Mouse (Mus musculus) gastrocnemius, postnatal 10 days (tissue): ENCODE data around the gene Smyd3. TPM values are rescaled to one million over a fixed set of nuclear protein-coding genes. Genes with fewer than 3 reads are reported as not detected.

ENCODE experiments used
- DNase-seq: peaks from one replicate; pipeline ENCODE4 v3.0.0; 2021; ENCODE audit warnings: mixed read lengths
- long read RNA-seq, 2 experiments: library from polyadenylated mRNA; stranded (forward); transcript quantifications; one replicate each; pipeline ENCODE4 v2.0.0; 2021
- total RNA-seq, 2 experiments: library from RNA; stranded (reverse); gene quantifications; 2 replicates each; pipeline ENCODE4 v1.2.3; 2021

Gene Smyd3
- total RNA-seq = 1 to 10 TPM; 5.8 to 6.1 TPM
- long read RNA-seq, experiment 1, partial matches to known transcripts = 1 of 1 reads
- long read RNA-seq, experiment 1, other reads (novel, unspliced or antisense) = 0 of 1 reads
- long read RNA-seq, experiment 2 = 0 reads

DNA sequence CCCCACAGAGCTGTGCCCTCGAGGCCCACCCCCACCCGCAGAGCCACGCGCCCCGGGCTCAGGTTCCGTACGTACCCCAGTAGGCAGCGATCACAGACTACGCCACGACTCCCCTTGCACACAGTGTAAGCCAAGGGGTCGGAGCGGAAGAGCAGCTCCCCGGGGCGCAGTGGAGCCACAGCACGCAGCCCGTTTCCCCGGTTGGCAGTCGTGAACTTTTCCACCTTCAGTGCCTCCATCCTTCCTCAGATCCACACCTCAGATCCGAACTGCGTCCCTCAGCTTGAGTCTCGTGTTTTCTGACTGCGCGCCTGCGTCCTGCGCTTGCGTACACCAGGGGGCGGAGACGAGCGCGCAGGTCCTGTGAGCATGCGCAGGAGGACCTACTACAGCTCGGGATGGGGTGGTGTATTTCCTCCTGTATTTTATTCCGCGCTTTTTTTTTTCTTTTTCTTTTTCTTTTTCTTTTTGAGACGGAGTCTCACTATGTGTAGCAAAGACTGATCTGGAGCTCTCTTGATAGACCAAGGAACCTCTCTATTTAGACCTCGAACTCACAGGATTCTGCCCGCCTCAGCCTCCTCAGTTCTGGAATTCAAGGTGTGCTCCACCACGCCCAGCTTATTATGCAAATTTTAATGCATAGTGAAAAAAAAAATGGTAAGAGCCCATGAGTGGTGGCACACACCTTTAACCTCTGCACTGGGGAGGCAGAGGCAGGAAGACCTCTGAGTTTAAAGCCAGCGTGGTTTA, at the start of gene Smyd3:
Smyd3 (minus strand) TSS at position 329 of the 753 bp plus-strand sequence.
- peak; percentile 82 for DNase-seq

DNA sequence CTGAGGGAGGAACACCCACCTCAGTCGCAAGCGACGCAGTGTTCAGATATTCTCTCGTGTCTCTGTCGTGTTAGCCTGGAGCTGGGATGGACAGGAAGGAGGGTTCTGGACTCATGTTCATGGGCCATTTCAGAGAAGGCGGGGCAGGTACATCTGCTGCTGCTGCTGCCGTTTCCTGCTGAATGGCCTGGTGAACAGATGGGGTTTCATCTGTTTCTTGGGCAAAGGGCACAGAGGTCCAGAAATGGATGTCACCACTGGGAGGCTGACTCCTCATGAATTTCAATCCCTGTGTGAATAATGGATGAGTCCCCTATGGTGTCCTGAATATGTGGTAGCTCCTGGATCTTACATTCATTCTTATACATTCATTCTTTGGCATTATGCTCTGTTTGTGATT, 49.7 kb upstream of the Smyd3 start:
- no peak for DNase-seq

DNA sequence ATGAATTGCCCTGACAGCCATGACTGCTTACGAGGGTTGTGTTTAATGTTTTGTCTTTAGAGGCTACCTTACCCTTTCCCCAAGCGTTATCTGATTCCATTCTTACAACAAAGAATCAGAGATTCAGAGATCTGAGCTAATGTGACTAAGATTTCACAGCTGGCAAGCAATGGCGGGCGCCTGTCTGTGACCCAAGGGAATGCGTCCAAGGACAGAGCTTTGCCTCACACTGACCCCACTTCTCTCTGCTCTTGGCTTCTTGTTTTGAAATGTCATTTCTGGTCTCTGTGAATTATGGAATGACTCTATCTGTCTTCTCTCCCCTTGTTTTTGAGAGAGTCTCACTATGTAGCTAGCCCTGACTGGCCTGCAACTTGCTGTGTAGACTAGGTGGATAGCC, 46.1 kb upstream of the Smyd3 start:
- DNase-seq = no peak

DNA sequence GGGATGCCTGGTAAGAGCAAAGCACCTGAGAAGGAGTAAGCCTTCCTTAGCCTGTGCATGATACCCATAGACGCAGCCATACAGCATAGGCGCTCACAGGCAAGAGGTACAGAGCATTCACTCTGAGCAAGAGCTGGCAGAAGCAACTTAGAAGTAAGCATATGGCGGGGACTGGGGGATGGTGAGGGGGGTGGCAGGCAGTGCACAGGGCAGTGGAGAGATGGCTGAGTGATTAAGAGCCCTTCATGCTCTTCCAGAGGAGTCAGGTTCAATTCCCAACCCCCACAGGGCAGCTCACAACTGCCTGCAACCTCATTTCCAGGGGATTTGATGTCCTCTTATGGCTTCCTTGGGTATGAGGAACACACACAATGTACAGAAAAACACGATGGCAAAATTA, 45.4 kb upstream of the Smyd3 start:
- no peak for DNase-seq

DNA sequence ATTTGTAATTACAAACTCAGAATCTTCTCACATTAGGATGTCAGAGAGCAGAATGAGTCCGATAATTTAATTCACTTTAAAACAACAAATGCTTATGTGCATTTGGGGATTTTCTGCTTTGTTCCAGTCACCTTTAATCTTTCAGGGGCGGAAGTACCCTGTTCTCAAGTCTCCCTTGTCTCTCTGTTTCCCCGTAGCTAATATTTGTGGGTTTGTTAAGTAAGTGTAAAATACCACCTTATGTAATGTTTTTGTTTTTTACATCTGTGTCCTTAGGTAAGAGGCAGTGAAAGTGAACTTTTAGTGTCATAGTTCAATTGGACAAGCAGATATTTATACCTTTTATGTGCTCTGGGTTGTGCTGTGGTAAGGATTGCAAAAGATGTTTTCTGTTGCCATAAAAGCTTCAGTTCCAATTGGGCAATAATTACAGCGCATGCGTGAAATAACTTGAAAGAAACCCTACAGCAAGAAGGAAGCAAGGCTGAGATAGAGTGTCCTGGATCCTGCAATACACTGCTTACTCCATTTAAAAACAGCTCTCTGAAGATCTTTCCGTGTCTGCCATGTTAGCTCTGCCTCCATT, 43.1 kb upstream of the Smyd3 start:
- DNase-seq = no peak

DNA sequence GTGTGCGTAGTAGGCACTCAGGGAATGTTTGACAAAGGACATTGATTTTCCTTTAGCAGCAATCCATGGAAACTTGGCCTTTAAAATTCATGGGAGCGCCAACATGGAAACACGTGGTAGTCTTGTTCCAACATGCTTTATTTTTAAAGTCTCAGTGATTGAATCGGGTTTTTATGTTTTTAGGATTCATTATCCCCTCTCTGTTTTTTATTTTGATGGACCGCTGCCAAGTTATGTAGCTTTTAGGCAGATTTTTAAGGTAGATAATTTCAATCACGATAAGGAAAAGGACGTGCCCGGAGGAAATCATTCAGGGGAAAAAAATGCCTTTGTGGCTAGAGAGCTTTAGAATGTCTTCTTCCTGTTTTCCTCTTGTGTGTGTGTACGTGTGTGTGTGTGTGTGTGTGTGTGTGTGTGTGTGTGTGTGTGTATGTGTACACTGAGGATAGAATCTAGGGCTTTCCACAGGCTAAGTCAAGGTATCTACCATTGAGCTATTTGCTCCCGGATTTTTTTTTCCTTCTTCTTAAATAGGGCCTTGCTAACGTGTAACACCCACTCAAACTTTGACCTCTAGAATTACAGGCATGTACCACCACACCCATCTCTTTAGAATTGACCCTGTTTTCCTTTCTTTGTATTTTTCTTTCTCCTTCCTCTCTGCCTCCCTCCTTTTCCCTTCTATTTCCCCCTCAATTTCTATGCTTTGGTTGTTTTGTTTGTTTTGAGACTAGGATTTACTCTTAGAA, 41.8 kb upstream of the Smyd3 start:
- no peak for DNase-seq

DNA sequence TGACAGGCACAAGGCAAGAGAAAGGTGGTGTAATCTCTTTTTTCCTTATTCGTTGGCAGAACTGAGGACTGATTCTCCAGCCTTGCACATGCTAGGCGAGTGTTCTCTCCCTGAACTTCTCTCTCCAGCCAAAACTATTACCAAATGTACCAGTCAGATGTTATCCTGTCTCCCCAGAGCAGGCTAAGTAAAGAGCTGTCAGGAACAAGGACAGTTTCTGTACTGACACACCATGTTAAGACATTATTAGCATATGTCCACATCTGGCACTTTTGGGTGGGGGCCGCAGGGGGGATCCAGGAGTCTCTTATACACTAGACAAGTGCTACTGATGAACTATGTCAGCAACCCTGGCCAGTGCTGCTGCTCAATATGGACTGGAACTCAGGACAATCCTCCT, 39.1 kb upstream of the Smyd3 start:
- no peak for DNase-seq

DNA sequence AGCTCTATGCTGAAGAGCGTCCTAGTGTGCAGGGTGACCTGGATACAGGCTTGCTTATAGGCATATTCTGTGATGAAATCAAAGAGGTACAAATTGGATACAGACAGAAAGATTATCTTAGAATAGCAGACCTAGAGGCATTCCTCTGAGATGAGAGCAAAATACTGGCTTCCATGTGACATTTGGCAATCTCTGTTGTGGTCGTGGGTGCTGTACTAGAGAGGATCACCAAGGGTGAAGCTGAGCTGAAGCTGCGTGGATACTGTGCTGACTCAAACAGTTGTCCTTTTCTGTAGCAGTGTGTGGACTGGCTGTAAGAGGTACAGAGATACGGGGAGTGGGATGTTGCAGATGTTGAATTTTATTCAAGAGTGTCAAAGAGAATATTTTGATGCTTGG, 36.1 kb upstream of the Smyd3 start:
- DNase-seq = no peak

DNA sequence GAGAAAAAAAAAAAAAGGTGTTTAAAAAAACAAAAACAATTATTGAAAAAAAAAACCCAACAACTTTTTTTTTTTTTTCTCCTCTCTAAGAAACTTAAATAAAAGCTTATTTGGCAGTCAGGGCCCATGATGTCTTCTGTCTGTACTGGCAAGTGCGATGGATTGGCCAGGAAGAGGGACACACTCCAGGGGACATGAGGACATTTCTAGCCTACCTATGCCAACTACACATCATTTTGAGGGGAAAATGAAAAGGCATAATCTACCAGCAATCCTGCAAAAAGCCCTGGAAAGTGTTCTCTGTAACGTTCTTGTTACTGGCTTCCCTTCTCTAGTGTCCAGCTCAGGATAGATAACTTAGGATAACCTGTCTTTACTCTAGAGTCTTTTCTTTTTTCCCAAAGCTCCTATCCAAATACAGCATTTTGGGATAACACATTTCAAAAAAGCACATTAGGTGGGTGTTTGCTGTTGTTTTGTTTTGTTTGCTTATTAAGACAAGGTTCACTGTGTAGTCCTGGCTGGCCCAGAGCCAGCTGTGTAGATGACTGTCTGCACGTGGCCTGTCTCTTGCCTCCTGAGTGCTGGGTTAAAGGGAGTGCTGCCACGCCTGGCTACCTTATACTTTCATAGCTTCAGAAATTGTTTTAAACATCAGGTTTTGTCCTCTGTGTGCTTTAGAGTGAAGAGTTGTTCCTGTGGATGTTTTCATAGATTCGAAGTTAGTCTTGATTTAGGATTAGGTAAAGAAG, 35.5 kb upstream of the Smyd3 start:
- DNase-seq = no peak

- no peak for DNase-seq
These were observed 34.9 kb upstream of the Smyd3 start for GRCm38 (mm10) chr1:179552751-179553150.

GRCm38 (mm10) chr1:179551921-179552320, 34.1 kb upstream of the Smyd3 start:
- DNase-seq = no peak

DNA sequence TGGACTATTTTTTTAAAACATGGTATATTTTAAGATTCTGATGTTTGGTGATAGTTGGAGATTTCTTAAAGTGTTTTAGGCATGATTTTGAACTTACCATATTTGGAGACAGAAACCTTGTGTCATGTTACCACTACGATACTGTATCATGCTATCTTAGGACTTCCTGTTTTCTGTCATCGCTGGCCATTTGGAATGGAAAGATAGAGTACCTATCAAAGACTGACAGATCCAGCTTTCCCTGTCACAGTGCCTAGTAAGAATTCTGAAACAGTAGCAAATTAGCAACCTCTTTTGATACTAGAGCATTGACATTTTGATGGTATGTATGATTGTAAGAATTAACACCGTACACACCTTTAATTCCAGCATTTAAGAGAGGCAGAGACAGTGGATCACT, 33.5 kb upstream of the Smyd3 start:
- no peak for DNase-seq

DNA sequence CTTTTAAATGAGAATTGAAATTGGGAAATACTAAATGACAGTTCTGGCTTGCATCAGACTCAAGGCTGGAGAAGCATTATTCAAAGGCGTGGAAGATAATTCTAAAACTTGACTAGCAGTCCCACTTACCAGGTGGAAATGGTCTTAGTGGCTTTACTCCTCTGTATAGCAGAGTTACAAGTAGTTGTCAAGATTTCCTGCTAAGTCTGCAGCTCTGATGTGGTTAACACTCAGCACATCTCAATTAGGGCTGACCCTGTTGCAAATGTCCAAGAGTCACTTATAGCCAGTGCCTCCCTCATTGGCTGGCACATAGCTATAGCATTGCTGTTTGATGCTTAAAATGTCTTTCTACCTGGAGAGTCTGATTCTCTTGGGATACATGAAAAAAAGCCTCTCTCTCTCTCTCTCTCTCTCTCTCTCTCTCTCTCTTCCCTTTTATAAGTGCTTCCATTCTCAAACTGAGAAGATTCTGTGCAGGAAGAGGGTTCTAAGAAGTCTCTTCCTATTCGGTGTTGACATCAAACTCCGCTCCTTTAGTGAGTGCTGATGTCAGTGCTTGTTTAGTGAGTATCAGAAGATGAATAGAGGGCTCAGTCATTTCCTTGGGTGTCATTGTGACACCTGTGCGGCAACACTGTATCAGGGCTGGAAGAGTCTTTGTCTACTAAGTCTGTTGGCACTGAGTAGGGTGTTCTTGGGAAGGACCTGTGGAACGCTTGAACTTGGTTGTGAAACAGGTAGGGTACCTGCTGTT, 31.3 kb upstream of the Smyd3 start:
- no peak for DNase-seq

DNA sequence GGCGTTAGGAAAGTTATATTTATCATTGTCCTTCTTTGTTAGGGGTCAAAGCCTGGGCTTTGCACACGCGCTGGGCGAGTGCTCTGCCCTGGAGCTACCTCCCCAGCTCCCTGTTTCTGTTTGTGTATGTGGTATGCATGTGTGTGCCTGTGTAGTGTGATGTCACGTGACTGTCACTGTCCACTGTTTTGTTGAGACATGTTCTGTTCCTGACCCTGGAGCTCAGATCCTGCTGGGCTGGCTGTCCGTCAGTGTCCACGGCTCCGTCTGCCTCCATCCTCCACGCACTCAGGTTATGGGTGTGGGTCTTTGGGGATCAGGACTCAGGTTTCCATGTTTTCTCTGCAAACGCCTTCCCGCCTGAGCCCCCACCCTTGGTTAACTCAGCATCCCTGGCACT, 30.4 kb upstream of the Smyd3 start:
- no peak for DNase-seq

GRCm38 (mm10) chr1:179547176-179547575, 29.3 kb upstream of the Smyd3 start:
- no peak for DNase-seq

GRCm38 (mm10) chr1:179546551-179546917, 28.7 kb upstream of the Smyd3 start:
- no peak for DNase-seq

- DNase-seq = peak; percentile 95
These were observed 28.1 kb upstream of the Smyd3 start, which contains the start of the genes Tfb2m and Cnst for GRCm38 (mm10) chr1:179545768-179546550. TSS of gene Tfb2m (minus strand) at chr1:179546267. TSS of gene Cnst (plus strand) at chr1:179546370.

DNA sequence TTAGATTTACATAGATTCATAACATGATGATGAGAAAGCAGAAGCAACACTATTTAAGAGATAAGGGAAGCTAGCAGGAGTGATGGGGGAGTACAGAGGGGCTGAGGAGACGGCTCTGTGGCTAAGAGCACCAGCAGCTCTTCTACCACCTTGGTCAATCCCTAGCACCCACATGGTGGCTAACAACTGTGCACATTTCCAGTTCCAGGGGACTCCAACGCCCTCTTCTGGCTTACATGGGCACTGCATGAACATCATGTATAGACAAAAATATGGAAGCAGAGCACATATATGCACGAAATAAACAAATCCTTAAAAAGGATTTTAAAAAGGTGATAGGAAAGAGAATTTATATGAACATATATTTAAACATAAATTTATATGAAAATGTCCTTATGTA, 23.7 kb upstream of the Smyd3 start:
- no peak for DNase-seq

- DNase-seq = no peak
These were observed 22.0 kb upstream of the Smyd3 start for GRCm38 (mm10) chr1:179539887-179540286.

- DNase-seq = no peak
These were observed 21.2 kb upstream of the Smyd3 start for GRCm38 (mm10) chr1:179539054-179539453.

DNA sequence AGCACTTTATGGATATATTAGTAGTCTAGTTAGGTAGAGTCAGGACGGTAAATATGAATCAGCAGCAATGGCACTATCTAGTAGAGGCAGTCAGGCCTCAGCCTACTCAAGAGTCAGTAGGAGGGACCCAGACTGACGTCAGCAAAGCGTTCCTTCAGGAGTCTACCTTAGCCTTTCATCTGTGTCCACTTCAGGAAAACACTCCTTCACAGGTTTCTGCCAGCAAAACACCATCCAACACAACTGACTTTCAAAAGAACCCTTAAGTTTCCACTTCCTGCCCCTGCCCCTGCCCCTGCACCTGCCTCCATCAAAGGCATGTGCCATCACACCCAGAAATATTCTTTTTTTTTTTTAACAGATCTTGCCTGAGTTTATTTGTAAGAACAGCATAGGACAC, 2.1 kb upstream of the Smyd3 start:
- DNase-seq = no peak
